Mouse (Mus musculus): ENCODE results near the gene Atp6v0e.

Gene Atp6v0e

DNA sequence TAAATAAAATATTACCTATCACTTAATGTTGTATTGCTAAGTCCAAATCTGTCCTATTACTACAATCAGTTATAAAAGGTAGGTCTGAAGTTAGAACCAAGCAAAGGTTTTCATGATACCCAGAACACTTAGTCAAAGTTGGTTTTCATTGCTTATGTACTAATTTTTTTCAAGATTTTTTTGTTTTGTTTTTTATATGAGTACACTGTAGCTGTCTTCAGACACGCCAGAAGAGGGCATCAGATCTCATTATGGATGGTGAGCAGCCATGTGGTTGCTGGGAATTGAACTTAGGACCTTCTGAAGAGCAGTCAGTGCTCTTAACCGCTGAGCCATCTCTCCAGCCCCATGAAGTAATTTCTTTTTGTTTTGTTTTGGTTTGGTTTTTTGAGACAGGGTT lies 54.8 kb downstream of the Atp6v0e start:
- DNase-seq (ENCODE audit: low spot score in 2 of 2) = no peak

- no peak for DNase-seq (ENCODE audit: low spot score in 2 of 2)
Measured at GRCm38 (mm10) chr17:26719405-26719804, 56.4 kb downstream of the Atp6v0e start.

GRCm38 (mm10) chr17:26721802-26722201 lies 58.8 kb downstream of the Atp6v0e start:
- no peak for DNase-seq (ENCODE audit: low spot score in 2 of 2)

GRCm38 (mm10) chr17:26724790-26725189 lies 61.8 kb downstream of the Atp6v0e start:
- DNase-seq (ENCODE audit: low spot score in 2 of 2) = no peak

- DNase-seq (ENCODE audit: low spot score in 2 of 2) = no peak
Measured at GRCm38 (mm10) chr17:26726674-26727073, 63.6 kb downstream of the Atp6v0e start.

DNA sequence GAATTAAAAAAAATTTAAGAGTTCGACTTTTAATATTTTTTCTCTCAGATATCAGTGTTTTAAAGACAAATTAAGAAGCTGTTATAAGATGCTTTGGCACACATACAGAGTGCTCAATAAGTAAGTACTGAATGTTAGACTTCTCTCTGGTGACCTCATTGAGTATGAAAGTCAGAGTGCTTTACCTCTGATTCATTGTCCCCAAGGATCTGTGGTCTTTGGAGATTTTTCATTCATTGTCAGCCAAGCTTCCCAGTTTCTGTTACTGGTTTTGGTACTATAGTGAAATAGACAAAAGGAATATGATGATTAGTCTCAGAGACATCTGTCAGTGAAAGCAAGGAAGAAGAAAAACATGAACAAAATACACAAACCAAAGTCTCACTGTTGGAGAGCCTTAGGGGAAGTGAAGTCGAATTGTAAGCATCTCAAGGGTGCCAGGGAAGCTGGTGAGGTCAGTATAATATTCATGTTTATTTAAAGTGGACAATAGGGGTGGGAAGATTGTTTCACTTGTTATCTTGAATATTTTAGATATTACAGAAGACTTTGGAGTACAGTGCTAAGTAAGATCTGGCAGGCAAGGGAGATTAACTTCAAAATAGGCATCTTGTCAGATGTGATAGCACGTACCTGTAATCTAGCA lies 64.2 kb downstream of the Atp6v0e start:
- DNase-seq (ENCODE audit: low spot score in 2 of 2) = no peak

DNA sequence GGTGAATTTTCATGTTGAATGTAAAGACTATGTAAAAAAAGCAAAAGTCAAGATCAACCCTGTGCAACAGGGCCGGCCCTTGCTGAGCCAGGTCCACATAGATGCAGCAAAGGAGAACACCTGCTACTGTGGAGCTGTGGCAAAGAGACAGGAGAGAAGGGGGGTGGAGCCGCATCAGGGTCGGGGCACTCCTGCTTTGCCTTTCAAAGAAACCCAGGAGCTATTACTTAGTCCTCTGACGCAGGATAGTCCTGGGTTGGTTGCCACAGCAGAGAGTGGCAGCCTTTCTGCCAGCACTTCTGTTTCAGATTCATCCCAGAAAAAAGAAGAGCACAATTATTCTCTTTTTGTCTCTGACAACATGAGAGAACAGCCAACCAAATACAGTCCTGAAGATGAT lies 79.5 kb downstream of the Atp6v0e start:
- DNase-seq (ENCODE audit: low spot score in 2 of 2) = no peak

DNA sequence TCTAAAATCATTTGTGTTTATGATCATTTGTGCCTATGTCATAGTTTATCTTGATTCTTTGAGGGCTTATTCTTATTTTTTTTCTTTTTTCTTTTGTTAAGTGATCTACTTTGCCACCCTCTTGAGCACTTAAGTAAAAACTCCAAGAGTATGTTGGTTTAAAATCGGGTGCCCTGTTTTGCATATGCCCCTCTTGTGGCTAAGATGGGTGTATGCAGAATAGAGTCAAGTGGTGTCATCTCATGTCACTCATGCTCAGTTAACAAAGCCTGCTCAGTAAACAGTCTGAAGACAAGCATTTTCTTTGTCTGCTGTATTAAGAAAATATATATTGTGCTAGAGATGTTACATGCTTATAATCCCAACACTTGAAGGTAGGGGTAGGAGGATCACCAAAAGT lies 80.3 kb downstream of the Atp6v0e start:
- no peak for DNase-seq (ENCODE audit: low spot score in 2 of 2)

Measured in frontal cortex, postnatal 36 days (tissue).